Mouse (Mus musculus): ENCODE measurements around the gene Il1rapl2. TPM values are rescaled to one million over a fixed set of nuclear protein-coding genes. Genes with fewer than 3 reads are reported as not detected.

The Il1rapl2 gene
- polyA plus RNA-seq (2012; rRNA removed): not detected in 2 replicates

DNA sequence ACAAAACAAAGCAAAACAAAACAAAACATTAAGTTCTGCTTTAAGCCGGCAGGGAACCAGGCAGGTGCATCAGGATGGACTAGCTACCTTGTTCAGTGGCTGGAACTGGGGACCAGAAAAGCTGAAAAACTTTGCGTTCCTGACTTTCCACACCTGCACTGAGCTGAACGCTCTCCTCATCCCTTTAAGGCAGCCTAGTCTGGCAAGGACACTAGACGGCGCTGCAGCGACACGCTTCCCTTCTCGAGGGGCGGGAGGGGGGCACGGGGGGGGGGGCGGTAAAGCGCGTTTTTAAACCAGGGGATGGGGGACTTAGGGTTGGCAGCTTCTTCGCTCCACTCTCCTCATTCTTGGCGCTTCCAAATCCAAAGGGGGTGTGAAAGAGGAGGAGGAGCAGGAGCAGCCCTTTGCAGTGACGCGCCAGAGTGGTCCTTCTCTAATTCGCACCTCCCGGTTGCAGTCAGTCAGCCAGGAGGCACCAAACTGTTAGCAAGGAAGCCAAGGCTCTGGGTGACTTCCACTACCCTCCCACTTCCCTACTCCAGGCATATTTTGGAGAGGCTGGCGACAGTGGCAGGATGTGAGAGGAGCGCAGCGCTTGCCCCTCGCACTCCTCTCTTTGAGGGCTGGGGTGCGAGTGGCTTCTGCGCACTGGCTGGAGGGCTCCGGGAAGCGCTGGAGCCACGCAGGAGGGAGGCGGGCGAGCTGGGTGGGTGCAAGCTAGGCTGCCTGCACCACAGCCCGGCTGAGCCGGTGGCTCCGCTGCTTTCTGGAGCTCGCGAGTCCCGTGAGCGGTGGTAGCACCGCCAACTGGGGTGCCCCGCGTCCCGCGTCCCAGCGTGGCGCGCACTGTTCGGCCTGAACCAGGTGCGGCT lies at the start of gene Il1rapl2:
Gene Il1rapl2 (plus strand): TSS at position 288 of the 875 bp plus-strand sequence.
- no peak for DNase-seq (ENCODE audit: low read depth, low spot score)
- 14% methylated on average over 47 of the region's 47 CpGs for WGBS

DNA sequence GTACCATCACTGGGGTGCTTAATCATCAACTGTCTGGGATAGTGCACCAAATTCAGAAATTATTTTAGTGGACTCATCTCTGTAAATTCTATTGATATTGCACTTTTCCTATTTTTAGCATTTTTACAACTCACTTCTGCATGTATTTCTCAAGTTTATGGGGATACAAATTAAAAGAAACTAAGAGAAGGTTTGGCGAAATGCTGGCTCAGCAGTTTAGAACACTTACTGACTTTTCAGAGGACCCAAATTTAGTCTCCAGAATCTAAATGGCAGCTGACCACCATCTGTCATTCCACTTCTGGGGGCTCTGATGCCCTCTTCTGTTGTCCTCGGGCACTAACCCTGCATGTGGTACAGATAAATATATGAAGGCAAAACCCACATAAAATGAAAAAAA lies 22.1 kb upstream of the Il1rapl2 start:
- no peak for DNase-seq (ENCODE audit: low read depth, low spot score)
- 76% methylated on average over 2 of the region's 2 CpGs for WGBS

DNA sequence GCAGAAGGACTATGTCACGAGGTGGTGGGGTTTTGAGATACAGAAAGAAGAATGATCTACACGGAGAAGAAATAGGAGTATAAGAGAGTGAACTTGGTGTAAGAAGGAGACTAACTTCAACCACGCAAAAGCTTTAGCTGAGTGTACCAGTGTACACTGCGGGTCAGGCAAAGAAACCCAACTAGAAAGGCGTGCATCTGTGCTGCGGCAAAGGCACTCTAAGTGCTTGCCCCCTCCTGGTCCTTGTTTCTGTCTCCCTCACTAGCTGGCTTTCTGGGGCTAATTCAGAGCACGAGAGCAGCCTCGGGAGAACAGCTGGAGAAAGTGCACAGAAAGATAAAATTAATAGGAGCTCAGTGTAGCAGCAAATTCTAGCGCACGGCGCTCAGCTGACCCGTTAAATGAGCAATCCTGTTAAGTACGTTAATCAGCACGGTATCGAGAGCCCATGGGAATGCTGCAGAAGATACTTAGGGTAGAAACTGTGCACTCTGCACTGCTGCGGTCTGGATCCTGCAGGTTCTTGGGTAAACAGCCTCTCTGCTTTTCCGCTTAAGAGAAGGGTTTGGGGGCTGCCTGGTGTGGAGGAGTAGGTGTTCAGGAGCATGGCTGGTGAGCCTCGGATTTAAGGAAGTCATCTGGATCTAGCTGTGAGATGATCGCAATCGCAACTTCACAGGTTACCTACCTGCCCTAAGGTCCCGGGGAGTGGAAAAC lies 778 bp upstream of the Il1rapl2 start:
- 22% methylated on average over 21 of the region's 21 CpGs for WGBS
- no peak for DNase-seq (ENCODE audit: low read depth, low spot score)

DNA sequence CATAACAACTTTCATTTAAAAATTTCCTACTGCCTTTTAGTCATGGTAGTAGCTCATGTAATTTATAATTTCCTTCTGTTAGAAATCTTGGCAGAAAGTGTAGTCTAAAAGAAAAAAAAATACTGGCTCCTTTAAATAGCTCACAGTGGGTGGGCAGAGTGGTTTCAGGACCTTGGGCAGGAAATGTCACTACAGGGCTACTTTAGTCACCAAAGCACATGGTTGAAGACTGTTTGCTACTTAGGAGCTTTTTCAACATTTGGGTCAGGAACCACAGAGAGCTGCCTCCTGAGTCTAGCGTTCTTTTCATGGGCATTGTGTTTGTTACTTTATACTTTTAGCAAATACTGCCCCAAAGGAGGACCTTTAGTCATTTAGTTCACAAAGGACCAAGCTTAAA lies 12.2 kb downstream of the Il1rapl2 start:
- WGBS: 24% methylated on average over 1 of the region's 1 CpGs
- DNase-seq (ENCODE audit: low read depth, low spot score): no peak

DNA sequence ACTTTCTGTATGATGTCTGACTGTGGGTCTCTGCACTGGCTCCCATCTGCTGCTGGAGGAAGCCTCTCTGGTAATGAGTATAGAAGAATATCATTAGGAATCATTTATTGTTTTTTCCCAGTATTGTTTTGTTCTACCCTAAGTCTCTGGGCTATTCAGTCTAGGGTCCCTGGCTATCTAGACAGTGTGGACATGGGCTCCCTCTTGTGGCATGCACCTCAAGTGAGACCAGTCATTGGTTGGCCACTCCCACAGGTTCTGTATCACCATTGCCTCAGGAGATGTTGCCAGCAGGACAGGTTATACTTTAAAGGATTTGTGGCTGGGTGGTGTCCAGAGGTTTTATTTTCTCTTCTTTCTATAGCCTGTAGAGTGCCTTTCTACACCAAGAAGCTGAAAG lies 50.3 kb downstream of the Il1rapl2 start:
- no peak for DNase-seq (ENCODE audit: low read depth, low spot score)

DNA sequence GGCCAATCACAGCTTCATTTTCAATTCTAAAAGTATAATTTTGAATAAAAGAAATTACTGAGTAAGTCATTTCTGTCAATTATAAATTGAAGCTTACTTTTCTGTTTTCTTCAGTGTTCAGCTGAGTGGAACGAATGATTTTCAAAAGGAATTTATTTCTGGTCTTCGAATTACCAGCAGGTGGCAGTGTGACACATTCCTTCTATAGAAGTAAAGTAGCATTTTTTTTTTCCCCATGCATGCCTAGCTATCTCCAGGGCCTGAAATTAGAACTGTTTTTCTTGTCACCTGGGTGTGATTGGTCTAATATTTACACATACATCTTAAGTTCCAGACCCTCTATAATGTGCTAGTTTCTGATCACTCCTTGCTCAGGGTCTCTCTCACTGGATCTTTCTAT lies 96.6 kb downstream of the Il1rapl2 start:
- WGBS: 25% methylated on average over 2 of the region's 2 CpGs
- no peak for DNase-seq (ENCODE audit: low read depth, low spot score)

DNA sequence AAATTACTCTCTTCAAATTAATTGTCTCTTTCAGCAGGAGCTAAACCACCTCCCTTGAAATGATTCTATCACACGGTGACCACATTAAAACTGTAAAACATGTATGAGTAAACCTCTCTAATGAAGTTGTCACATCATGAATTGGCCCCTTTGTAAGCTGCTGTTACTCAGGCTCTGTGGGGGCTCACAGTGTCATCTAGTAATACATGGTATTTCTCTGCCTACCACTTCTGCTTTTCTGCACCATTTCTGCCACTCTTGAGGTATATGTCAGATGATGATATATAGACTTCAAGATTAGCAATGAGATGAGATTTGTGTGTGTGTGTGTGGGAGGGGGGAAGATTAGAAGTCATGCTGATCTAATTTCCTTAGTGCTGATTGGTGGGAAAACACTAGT lies 117.6 kb downstream of the Il1rapl2 start:
- no peak for DNase-seq (ENCODE audit: low read depth, low spot score)
- WGBS: 80% methylated on average over 1 of the region's 1 CpGs

DNA sequence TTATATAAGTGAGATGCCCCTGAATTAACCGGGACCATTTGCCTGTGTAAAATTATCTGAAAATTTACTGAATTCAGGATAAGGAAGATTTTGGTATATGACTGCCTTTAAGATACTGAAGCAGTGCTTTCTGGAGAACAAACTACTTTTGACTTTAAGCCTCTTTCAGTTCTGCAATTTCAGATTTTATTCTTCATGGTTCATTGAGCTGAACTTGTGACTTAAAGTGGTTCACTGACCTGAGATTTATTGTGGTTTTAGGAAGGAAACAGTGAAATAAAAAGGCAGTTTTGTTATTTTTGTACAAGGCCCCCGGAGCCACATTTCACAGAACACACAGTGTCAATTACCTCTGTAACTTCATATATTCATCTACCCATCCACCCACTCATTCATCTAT lies 129.6 kb downstream of the Il1rapl2 start:
- DNase-seq (ENCODE audit: low read depth, low spot score): no peak
- 76% methylated on average over 2 of the region's 2 CpGs for WGBS

DNA sequence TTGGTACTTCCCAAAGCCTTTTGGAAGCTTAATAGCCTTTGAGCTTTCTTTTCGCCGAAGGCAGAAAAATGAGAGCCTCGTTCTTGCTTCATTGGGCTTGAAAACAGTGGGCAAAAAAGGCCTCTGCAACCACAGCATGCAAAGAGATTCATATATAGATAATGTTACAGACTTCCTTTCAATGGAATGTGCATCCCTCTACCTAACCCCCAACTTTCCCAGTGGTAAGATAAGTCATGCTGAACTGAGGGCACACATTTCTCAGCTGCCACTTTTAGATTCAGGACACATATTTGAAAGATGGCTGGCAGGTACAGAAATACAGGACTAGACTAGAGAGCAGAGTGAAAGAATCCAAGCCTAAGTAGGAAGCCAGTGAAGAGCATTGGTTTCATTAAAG lies 185.1 kb downstream of the Il1rapl2 start:
- WGBS: 73% methylated on average over 3 of the region's 3 CpGs

DNA sequence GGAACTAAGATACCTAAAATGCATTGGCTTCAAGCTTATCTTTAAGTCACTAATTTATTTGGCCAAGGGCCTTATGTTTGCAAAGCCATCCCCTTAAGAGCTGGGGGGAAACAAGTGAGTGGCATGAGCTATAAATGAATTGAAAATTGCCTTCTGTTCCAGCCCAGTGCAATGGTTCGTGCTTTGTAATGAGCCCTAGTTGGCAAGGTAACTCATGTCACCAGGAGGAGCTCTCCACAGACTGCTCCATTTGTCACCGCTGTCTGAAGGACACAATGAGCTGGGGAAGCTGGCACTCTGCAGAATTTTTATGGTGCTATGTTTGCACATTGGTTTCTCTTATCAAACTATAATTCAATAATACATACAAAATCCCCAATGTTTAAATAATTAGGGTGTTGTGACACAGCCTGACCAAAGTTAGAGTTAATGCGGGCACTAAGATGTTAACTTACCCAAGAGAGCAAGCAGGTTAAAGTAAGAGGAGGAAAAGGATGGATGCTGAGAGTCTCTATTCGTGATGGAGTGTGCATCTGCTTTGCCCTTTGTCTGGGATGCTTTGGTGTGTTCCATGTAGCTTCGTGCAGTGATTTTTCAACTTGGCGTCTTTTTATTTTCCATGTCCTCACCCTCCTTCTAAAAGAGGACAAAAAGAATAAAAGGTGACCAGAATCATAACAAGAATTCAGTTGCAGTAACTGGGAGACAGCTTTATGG lies 235.2 kb downstream of the Il1rapl2 start:
- no peak for DNase-seq (ENCODE audit: low read depth, low spot score)
- 53% methylated on average over 6 of the region's 6 CpGs for WGBS

More for the DNA sequence above, 185.1 kb downstream of the Il1rapl2 start:
- DNase-seq (ENCODE audit: low read depth, low spot score): no peak

DNA sequence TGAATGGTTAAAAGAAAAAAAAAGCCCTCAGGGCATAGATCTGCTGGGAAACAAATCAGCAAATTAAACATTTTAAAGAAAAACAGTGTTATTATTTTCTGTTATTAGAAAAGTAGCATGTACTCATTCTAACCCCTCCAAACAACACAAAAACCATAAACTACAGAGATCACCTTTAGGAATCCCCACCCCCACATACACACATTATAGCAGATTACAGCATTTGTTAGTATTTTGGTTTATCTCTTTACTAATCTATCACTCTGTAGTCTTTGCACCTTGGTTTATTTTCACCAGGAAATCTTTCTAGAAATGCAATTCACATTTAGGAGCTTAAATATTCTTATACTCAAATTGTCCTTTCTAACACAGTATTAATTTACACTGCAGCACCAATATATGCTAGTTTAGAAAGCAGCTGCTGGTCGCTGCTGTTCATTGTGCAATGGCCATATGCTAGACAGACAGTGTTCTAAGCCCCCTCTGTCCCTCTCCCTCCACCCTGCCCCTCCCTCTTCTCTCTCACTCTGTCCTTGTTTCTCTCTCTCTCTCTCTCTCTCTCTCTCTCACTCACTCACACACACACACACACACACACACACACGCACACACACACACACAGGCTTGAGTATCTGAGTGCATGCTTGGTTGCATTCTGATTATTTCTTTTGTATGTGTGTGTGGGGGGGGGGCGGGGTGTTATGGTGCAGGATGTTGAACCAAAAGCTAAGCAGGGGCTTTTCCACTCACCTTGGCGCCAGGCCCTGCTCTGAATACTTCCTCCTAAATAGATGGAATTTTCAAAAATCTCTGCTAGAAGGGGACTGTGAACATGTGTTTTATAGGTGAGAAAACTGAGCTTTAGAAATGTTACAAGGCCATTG lies 236.1 kb downstream of the Il1rapl2 start:
- no peak for DNase-seq (ENCODE audit: low read depth, low spot score)
- 64% methylated on average over 4 of the region's 4 CpGs for WGBS

DNA sequence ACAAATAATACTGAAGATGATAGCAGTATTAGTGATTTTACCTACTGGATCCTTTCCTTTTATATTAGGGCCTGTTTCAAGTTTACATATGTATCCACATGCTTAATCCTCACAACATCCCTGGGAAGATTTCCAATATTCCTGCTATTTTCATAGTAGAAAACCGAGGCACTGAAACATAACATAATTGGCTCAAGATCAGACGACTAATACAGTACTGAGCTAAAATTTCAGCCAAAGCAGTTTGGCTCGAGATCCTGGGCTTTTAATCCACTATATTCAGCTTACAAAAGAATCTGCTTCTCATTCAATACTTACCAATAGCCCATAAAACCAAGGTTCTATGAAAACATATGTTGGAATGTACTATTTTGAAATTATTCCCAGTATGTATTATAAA lies 239.1 kb downstream of the Il1rapl2 start:
- no peak for DNase-seq (ENCODE audit: low read depth, low spot score)
- WGBS: 58% methylated on average over 3 of the region's 3 CpGs

DNA sequence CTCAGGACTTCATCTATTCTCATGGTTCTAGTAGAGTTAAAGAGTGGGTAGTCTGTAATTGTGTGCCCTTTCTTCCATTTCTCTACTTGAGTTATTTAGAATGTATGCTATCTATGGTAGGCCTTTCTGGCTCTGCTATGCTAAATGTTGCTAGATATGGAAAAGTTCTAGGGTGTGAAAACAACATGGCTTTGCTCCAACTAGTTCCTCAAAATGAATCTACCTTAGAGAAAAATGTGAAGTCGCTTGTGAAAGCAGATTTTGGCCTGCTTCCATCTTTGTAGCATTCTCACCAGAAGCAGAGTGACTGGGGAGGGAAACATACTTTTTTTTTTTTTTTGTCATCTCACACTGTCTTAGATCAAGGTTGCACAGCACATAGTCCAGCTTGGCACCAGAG lies 241.7 kb downstream of the Il1rapl2 start:
- WGBS: 39% methylated on average over 1 of the region's 1 CpGs

DNA sequence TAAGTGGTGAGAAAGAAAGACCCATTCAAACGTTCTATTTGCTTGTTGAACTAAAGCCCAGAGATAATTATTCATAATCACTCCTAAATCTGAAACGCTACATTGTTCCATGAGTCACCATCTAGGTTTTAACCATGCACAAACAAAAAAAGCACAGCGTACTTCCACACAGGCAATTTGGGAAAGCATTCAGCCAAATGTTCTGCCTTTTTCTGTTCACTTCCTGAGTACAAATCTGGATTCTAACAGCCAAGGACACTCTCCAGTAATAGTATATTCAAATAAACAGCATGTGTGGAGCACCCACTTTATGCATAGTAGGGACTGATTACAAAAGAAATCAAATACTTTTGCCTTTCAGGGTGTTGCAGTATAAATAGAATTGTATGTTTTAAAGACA lies 278.5 kb downstream of the Il1rapl2 start:
- 47% methylated on average over 3 of the region's 3 CpGs for WGBS
- DNase-seq (ENCODE audit: low read depth, low spot score): no peak

More for the DNA sequence above, 241.7 kb downstream of the Il1rapl2 start:
- DNase-seq (ENCODE audit: low read depth, low spot score): no peak

DNA sequence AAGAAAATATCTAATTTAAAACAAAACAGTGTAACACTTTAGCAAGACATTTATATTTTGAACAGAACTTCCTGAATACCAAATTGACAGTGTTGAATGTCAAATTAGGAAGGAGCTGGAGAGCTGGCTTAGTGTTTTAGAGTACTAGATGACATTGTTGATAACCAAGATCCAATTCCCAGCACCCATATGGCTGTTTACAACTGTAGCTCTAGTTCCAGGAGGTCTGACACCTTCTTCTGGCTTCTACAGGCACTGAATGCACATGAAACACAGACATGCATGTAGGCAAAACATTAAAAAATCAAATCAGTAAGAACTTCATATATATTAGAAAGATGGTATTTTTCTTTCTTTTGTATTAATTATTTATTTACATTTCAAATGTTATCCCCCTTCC lies 353.1 kb downstream of the Il1rapl2 start:
- no peak for DNase-seq (ENCODE audit: low read depth, low spot score)

DNA sequence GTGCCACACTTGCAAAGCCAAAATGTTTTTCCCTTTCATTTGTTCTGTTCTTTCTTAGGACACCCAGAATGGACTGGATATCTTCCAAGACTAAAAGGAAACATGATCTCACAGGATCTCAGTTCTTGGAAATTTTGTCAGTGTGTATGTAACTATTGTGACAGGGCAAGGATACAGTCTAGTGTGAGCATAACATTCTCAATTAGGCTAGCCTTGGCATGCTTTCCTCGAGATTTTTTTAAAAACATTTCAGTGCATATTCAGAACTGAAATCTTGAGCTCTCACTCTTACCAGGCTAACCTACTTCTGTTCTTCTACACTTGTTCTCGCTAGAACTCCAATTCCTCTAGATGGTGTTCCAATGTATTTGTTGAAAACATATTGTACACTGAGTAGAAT lies 356.4 kb downstream of the Il1rapl2 start:
- no peak for DNase-seq (ENCODE audit: low read depth, low spot score)
- WGBS: 53% methylated on average over 2 of the region's 2 CpGs

DNA sequence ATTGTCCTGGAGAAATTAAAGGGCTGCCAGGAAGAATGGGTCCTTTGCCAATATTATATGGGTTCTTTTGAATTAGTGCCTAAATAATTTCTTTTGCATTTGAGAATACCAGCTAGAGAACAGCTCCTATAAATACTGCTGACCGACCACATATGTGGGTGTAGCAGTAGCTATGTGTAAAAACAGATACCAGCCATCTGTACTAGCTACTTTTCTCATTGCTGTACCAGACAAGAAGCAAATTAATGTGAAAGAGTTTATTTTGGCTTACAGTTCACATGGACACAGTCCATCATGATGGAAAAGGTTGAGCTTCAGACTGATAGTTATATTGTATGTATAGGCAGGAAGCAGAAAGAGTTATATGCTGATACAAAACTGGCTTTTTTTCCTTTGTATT lies 377.3 kb downstream of the Il1rapl2 start:
- no peak for DNase-seq (ENCODE audit: low read depth, low spot score)
- WGBS: 56% methylated on average over 1 of the region's 1 CpGs

DNA sequence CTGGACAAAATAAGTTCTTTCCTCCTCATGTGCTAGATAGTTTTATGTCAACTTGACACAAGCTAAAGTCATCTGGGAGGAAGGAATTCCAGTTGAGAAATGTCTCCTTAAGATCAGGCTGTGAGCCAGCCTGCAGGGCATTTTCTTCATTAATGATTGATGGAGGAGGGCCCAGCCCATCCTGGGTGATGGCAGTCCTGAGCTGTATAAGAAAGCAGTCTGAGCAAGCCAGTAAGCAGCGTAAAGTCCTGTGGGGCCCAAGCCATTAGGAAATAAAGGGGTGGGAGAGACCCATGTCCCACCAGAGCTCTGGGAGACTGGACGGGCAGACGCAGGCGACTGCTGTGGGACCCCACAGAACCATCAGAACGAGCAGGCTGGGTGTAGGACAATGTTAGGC lies 400.9 kb downstream of the Il1rapl2 start:
- WGBS: 51% methylated on average over 5 of the region's 5 CpGs
- no peak for DNase-seq (ENCODE audit: low read depth, low spot score)

DNA sequence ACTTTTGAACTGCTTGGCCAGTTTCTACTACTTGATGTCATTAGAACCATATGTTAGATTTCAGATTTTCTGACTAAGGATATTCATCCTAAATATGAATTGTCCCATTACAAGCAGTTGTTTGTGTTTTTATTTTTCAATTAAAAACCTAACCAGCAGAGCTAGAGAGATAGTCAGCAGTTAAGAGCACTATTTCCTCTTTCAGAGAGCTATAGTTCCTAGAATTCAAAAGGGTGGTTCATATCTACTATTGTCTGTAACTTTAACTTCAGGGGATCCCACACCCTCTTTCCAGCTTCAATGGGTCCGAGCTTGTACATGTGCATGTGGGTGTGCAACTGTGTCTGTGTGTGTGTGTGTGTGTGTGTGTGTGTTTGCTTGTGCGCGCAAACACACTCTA lies 472.7 kb downstream of the Il1rapl2 start:
- no peak for DNase-seq (ENCODE audit: low read depth, low spot score)
- 91% methylated on average over 3 of the region's 3 CpGs for WGBS

DNA sequence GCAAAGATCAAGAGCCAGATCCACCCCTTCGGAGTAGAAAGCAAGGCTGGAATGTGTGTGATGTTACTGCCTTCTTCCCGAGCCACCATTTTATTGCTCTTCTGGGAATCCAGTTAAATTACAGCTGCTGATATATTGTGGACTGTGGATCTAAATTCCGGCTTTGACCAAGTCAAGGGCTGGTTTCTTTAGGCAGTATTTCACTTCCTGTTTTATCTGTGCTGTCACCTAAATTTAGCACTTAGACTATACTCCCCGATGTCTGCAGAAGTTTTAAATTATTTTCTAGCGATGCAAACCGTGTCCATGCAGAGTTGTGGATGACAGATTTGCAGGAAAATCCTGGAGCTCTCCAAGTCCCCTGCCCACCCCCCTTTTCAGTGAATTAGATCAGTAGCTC lies 533.5 kb downstream of the Il1rapl2 start:
- 39% methylated on average over 6 of the region's 6 CpGs for WGBS
- DNase-seq (ENCODE audit: low read depth, low spot score): no peak

Data from large intestine, adult 2 months (tissue).